Mouse (Mus musculus) midbrain, embryonic 10.5 days (tissue): ENCODE measurements around the gene Zswim1. TPM values are rescaled to one million over a fixed set of nuclear protein-coding genes. Genes with fewer than 3 reads are reported as not detected.

Source experiments
- DNase-seq: peaks from one replicate; pipeline ENCODE4 v3.0.0-alpha.2; 2017; ENCODE audit warnings: low spot score
- H3K27ac ChIP-seq: fragments of 300-500 bp; sonication (generic); replicated peaks from 2 replicates; pipeline ENCODE4 v1.5.1; 2016; ENCODE audit warnings: mild to moderate bottlenecking
- H3K27me3 ChIP-seq: fragments of 300-500 bp; sonication (generic); 2 replicates; pipeline ENCODE4 v1.6.1; 2016; ENCODE audit warnings: low read depth, mild to moderate bottlenecking; ENCODE audit not compliant: poor library complexity, severe bottlenecking
- H3K36me3 ChIP-seq: fragments of 300-500 bp; sonication (generic); 2 replicates; pipeline ENCODE4 v1.6.1; 2016; ENCODE audit warnings: mild to moderate bottlenecking, moderate library complexity
- H3K4me1 ChIP-seq: fragments of 300-500 bp; sonication (generic); 2 replicates; pipeline ENCODE4 v1.6.1; 2016
- H3K4me3 ChIP-seq: fragments of 300-500 bp; sonication (generic); 2 replicates; pipeline ENCODE4 v1.5.1; 2016; ENCODE audit warnings: mild to moderate bottlenecking, moderate library complexity
- H3K9me3 ChIP-seq: fragments of 300-500 bp; sonication (generic); replicated peaks from 2 replicates; pipeline ENCODE4 v1.6.1; 2016; ENCODE audit warnings: mild to moderate bottlenecking
- WGBS: fragments of 180-500 bp; shearing (Covaris S2); methylation state at CpG from one replicate; pipeline ENCODE4 v1.1.7; 2016; 5-methylcytosine and 5-hydroxymethylcytosine counted together
- polyA plus RNA-seq: library from polyadenylated mRNA; unstranded; fragments of >200 nt; fragmentation: Nextera tagmentation; extraction: Ambion mirVana; gene quantifications from 2 replicates; pipeline ENCODE4 v1.2.1, GENCODE M21; 2016

Zswim1 gene
- polyA plus RNA-seq, 1 experiment from 2014 or later, result 24.7 TPM

GRCm38 (mm10) chr2:164785481-164786387 is 36.8 kb upstream of the Zswim1 start, which contains the start of gene Snx21:
TSS of gene Snx21 (plus strand) at chr2:164785823.
- DNase-seq, result peak; percentile 87
- WGBS, result under 1% methylated on average over 89 of the region's 89 CpGs
- H3K4me1 ChIP-seq, result peaks cover 34% of the 10 kb centered on the region
- peaks cover 20% of the 10 kb centered on the region for H3K36me3 ChIP-seq
- peaks cover 13% of the 10 kb centered on the region; the same call in 1 of the 2 replicates for H3K27me3 ChIP-seq
- H3K4me3 ChIP-seq, result peak within 1 kb of the TSS; percentile 77
- no peaks in the 10 kb centered on the region for H3K9me3 ChIP-seq
- peak within 1 kb of the TSS; percentile 88 for H3K27ac ChIP-seq

GRCm38 (mm10) chr2:164786388-164786885 is 36.0 kb upstream of the Zswim1 start:
- Histone ChIP-seq H3K9me3 (no peaks in the 10 kb centered on the region), H3K4me3 (peak overlapping the region; percentile 77), H3K27me3 (peaks cover 13% of the 10 kb centered on the region; the same call in 1 of the 2 replicates), H3K36me3 (peaks cover 27% of the 10 kb centered on the region), H3K27ac (peak overlapping the region; percentile 88), H3K4me1 (peaks cover 34% of the 10 kb centered on the region)
- DNase-seq, result no peak
- WGBS, result 14% methylated on average over 15 of the region's 15 CpGs

GRCm38 (mm10) chr2:164787032-164787431 is 35.5 kb upstream of the Zswim1 start:
- H3K36me3 ChIP-seq, result peaks cover 33% of the 10 kb centered on the region
- no peak for DNase-seq
- peak overlapping the region; percentile 77; the same call in 1 of the 2 replicates for H3K4me3 ChIP-seq
- peaks cover 34% of the 10 kb centered on the region for H3K4me1 ChIP-seq
- no peaks in the 10 kb centered on the region for H3K9me3 ChIP-seq
- 91% methylated on average over 3 of the region's 3 CpGs for WGBS
- H3K27me3 ChIP-seq, result peaks cover 13% of the 10 kb centered on the region; the same call in 1 of the 2 replicates
- H3K27ac ChIP-seq, result no peak overlapping the region

GRCm38 (mm10) chr2:164787779-164788178 is 34.7 kb upstream of the Zswim1 start:
- H3K4me1 ChIP-seq, result peaks cover 34% of the 10 kb centered on the region
- H3K4me3 ChIP-seq, result no peak overlapping the region
- H3K27ac ChIP-seq, result no peak overlapping the region
- DNase-seq, result no peak
- H3K27me3 ChIP-seq, result peaks cover 13% of the 10 kb centered on the region; the same call in 1 of the 2 replicates
- H3K9me3 ChIP-seq, result no peaks in the 10 kb centered on the region
- peaks cover 41% of the 10 kb centered on the region for H3K36me3 ChIP-seq
- 85% methylated on average over 10 of the region's 10 CpGs for WGBS

- peaks cover 47% of the 10 kb centered on the region for H3K36me3 ChIP-seq
- no peak for DNase-seq
- H3K4me3 ChIP-seq, result no peak overlapping the region
- no peak overlapping the region for H3K27ac ChIP-seq
- H3K4me1 ChIP-seq, result peaks cover 34% of the 10 kb centered on the region
- no peaks in the 10 kb centered on the region for H3K9me3 ChIP-seq
- WGBS, result 66% methylated on average over 4 of the region's 4 CpGs
- H3K27me3 ChIP-seq, result peaks cover 13% of the 10 kb centered on the region; the same call in 1 of the 2 replicates
These were observed 34.1 kb upstream of the Zswim1 start for GRCm38 (mm10) chr2:164788411-164788810.

- H3K4me1 ChIP-seq, result peaks cover 24% of the 10 kb centered on the region
- H3K4me3 ChIP-seq, result no peak overlapping the region
- no peak overlapping the region for H3K27ac ChIP-seq
- no peak for DNase-seq
- peaks cover 63% of the 10 kb centered on the region for H3K36me3 ChIP-seq
- no peaks in the 10 kb centered on the region for H3K9me3 ChIP-seq
- H3K27me3 ChIP-seq, result peaks cover 8% of the 10 kb centered on the region; the same call in 1 of the 2 replicates
- WGBS, result 83% methylated on average over 4 of the region's 4 CpGs
These were observed 32.0 kb upstream of the Zswim1 start for GRCm38 (mm10) chr2:164790451-164790850.

- Histone ChIP-seq H3K4me1 (peaks cover 11% of the 10 kb centered on the region), H3K4me3 (no peak overlapping the region), H3K9me3 (no peaks in the 10 kb centered on the region), H3K36me3 (peaks cover 77% of the 10 kb centered on the region), H3K27me3 (peaks cover 4% of the 10 kb centered on the region; the same call in 1 of the 2 replicates), H3K27ac (no peak overlapping the region)
- no peak for DNase-seq
- WGBS, result 96% methylated on average over 18 of the region's 18 CpGs
These were observed 30.6 kb upstream of the Zswim1 start for GRCm38 (mm10) chr2:164791841-164792261.

GRCm38 (mm10) chr2:164792400-164793190 is 29.9 kb upstream of the Zswim1 start:
- no peaks in the 10 kb centered on the region for H3K9me3 ChIP-seq
- no peak overlapping the region for H3K4me3 ChIP-seq
- H3K27me3 ChIP-seq, result no peaks in the 10 kb centered on the region
- WGBS, result 94% methylated on average over 12 of the region's 12 CpGs
- no peak for DNase-seq
- H3K4me1 ChIP-seq, result peaks cover 8% of the 10 kb centered on the region; the same call in 1 of the 2 replicates
- H3K27ac ChIP-seq, result no peak overlapping the region
- H3K36me3 ChIP-seq, result peaks cover 83% of the 10 kb centered on the region

- DNase-seq, result peak; percentile 44
- H3K9me3 ChIP-seq, result no peaks in the 10 kb centered on the region
- 96% methylated on average over 3 of the region's 3 CpGs for WGBS
- peaks cover 7% of the 10 kb centered on the region; the same call in 1 of the 2 replicates for H3K4me1 ChIP-seq
- H3K27me3 ChIP-seq, result no peaks in the 10 kb centered on the region
- no peak overlapping the region for H3K4me3 ChIP-seq
- peaks cover 88% of the 10 kb centered on the region for H3K36me3 ChIP-seq
- no peak overlapping the region for H3K27ac ChIP-seq
These were observed 29.2 kb upstream of the Zswim1 start for GRCm38 (mm10) chr2:164793236-164793635.

GRCm38 (mm10) chr2:164793772-164794171 is 28.7 kb upstream of the Zswim1 start:
- Histone ChIP-seq H3K27ac (no peak overlapping the region), H3K9me3 (no peaks in the 10 kb centered on the region), H3K4me3 (no peak overlapping the region), H3K4me1 (peaks cover 3% of the 10 kb centered on the region; the same call in 1 of the 2 replicates), H3K27me3 (no peaks in the 10 kb centered on the region), H3K36me3 (peaks cover 88% of the 10 kb centered on the region)
- DNase-seq, result no peak
- 86% methylated on average over 2 of the region's 2 CpGs for WGBS

- H3K36me3 ChIP-seq, result peaks cover 89% of the 10 kb centered on the region
- H3K4me1 ChIP-seq, result no peaks in the 10 kb centered on the region
- no peaks in the 10 kb centered on the region for H3K27me3 ChIP-seq
- H3K27ac ChIP-seq, result no peak overlapping the region
- H3K4me3 ChIP-seq, result no peak overlapping the region
- 42% methylated on average over 5 of the region's 5 CpGs for WGBS
- no peaks in the 10 kb centered on the region for H3K9me3 ChIP-seq
- DNase-seq, result peak; percentile 76
These were observed 28.2 kb upstream of the Zswim1 start for GRCm38 (mm10) chr2:164794293-164794692.

- H3K4me1 ChIP-seq, result no peaks in the 10 kb centered on the region
- H3K27ac ChIP-seq, result no peak overlapping the region
- no peaks in the 10 kb centered on the region for H3K9me3 ChIP-seq
- WGBS, result 92% methylated on average over 4 of the region's 4 CpGs
- H3K36me3 ChIP-seq, result peaks cover 93% of the 10 kb centered on the region
- no peak overlapping the region for H3K4me3 ChIP-seq
- DNase-seq, result no peak
- no peaks in the 10 kb centered on the region for H3K27me3 ChIP-seq
These were observed 26.6 kb upstream of the Zswim1 start for GRCm38 (mm10) chr2:164795868-164796267.
